Mouse (Mus musculus) heart, adult 8-10 months (tissue): Measurements from ENCODE around the gene Ccdc186. TPM values are rescaled to one million over a fixed set of nuclear protein-coding genes. Genes with fewer than 3 reads are reported as not detected.
A peak's percentile ranks its signal among the peaks of the same experiment; 100 is the strongest.
"Not testable (repeated sequence)": the region's sequence is repeated elsewhere in the genome, so short reads cannot be mapped to it uniquely, and the experiment has no call there.

Source experiments
- DNase-seq: peaks from one replicate; pipeline ENCODE4 v3.0.0; 2022; ENCODE audit warnings: low spot score
- total RNA-seq, 4 experiments: library from RNA; stranded (reverse); gene quantifications; 2 replicates each; pipeline ENCODE4 v1.2.4; 2022

Ccdc186 gene
- total RNA-seq, 4 experiments from 2014 or later: 24.7 to 29.3 (median 27.4) TPM

DNA sequence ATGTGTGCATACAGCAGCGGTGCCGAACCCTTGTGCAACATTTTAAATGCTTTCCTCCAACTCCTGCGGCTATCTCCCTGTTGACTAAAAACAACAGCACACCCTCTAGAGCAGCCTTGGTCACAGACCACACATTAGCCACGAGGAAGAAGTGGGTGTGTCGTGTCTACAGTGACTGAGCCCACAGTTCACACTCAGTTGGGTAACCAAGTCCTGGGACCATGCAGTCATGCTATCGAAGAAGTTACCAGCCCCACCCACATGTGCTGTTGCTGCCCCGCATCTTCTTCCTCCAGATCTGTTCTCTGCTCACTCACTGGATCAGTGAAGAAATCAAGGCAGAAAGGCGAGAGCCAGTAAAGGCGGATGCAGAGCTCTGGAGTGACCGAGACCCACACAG lies 65.6 kb downstream of the Ccdc186 start:
- DNase-seq: no peak

DNA sequence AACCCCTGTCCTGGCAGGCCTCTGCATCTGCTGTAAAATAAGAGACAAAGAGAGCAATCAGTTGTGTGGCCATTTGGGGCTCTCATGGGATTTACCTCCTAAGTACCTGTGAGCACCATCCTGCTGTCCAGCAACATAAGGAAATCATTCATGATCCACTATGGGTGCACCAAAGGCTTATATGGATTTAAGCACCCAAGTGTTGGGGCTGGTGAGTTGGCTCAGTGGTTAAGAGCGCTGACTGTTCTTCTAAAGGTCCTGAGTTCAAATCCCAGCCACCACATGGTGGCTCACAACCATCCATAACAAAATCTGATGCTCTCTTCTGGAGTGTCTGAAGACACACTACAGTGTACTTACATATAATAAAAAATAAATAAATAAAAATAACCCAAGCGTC lies 67.5 kb downstream of the Ccdc186 start:
- not testable (repeated sequence) for DNase-seq

GRCm38 (mm10) chr19:56750709-56751108 lies 71.3 kb downstream of the Ccdc186 start:
- DNase-seq: no peak

DNA sequence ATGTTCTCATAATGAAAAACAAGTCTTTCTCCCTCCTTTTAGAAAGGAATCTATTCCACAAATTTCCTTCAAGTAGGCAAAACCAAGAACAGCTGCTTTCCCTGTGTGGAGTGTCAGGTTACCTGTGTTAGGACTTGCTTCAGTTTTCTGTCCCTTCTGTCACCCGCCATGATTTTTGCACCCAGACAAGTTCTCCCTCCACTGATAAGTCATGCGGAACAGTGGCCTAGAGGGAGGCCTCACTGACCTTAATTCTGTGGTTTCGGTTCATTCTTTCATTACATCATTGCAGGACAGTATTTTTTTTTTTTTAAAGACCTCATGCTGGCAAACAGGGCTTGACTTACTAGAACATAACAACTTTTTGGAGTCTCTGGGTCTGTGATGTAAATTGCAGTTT lies 72.6 kb downstream of the Ccdc186 start:
- DNase-seq: no peak

DNA sequence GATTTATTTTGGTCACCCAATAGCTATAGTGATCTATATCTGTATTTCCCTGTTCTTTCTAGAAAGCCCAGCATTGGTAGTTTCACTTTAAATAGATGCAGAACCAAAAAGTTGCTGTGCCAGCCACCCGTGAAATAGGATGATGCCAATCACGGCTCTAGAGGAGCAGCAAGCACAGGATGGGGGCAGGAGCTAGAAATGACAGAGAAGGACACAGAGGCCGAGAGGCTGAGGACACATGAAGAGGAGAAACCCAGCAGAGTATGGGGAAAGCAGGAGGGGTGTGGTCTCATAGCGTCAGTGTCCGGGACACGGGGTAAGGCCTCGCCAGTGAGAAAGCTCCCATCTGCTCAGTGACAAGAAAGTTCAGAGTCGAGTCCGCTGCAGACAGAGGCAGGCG lies 74.1 kb downstream of the Ccdc186 start:
- peak; percentile 47 for DNase-seq

GRCm38 (mm10) chr19:56746618-56747017 lies 75.4 kb downstream of the Ccdc186 start:
- DNase-seq: no peak

DNA sequence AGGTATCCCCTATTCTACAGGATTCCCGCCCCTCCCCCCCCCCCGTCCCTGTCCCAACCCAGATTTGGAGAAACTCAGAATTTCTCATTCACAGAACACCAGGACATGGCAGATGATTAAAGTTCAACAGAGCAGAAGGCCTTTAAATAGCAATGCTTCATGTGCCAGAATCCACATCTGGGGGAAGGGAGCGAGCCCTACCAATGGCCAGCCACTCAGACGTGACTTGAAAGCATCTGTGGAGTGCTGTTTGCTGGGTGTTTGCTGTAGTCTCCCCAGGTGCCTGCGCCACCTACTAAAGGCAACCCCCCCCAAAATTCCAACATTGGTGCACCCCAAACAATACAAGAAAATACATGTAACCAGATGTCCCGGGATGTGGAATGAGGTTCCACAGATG lies 76.5 kb downstream of the Ccdc186 start:
- no peak for DNase-seq

GRCm38 (mm10) chr19:56745061-56745460 lies 76.9 kb downstream of the Ccdc186 start:
- no peak for DNase-seq

Other genes with a start within 250 kb of the Ccdc186 start
- 10 to 100 TPM; 19.4 to 26.8 (median 22.2) TPM for gene Adrb1, start 100.0 kb downstream of the Ccdc186 start, total RNA-seq
- not detected for gene Tdrd1, start 4.0 kb upstream of the Ccdc186 start, total RNA-seq
- not detected for gene Vwa2, start 52.1 kb upstream of the Ccdc186 start, total RNA-seq
- 1 to 10 TPM; 2.8 to 4.4 (median 3.5) TPM for gene Afap1l2, start 186.0 kb upstream of the Ccdc186 start, total RNA-seq